Mouse (Mus musculus) cerebellum, adult 2 months (tissue): ENCODE data around the gene Scfd2. TPM values are rescaled to one million over a fixed set of nuclear protein-coding genes. Genes with fewer than 3 reads are reported as not detected.

Source experiments
- DNase-seq, 2 experiments: peaks; one replicate each; pipeline ENCODE4 v3.0.0; 2021
- H3K27ac ChIP-seq: fragments of 200-500 bp; 2 replicates; pipeline ENCODE4 v1.5.1; 2012; ENCODE audit warnings: low read length, control low read depth, inconsistent platforms; ENCODE audit not compliant: insufficient read depth
- H3K27me3 ChIP-seq: fragments of 200-500 bp; 2 replicates; pipeline ENCODE4 v1.6.1; 2012; ENCODE audit warnings: inconsistent platforms, mild to moderate bottlenecking, low read length, moderate library complexity; ENCODE audit not compliant: control insufficient read depth, insufficient read depth
- H3K4me1 ChIP-seq: fragments of 200-500 bp; 2 replicates; pipeline ENCODE4 v1.6.1; 2011; ENCODE audit warnings: low read length; ENCODE audit not compliant: control insufficient read depth, insufficient read depth
- H3K4me3 ChIP-seq: fragments of 200-500 bp; replicated peaks from 2 replicates; pipeline ENCODE3; 2011; ENCODE audit warnings: mild to moderate bottlenecking, low read depth, low read length, control low read depth; ENCODE audit not compliant: insufficient read depth
- CTCF ChIP-seq: fragments of 200-500 bp; IDR thresholded peaks from 2 replicates; pipeline ENCODE4 v1.5.1; 2011; ENCODE audit warnings: low read depth, mild to moderate bottlenecking, control low read depth, low read length, moderate library complexity, borderline replicate concordance; ENCODE audit not compliant: insufficient read depth
- POLR2A ChIP-seq: fragments of 200-500 bp; IDR thresholded peaks from 2 replicates; pipeline ENCODE4 v1.6.1; 2011; ENCODE audit warnings: low read length, control low read depth, borderline replicate concordance; ENCODE audit not compliant: insufficient read depth
- WGBS: fragments of 180-500 bp; shearing (Covaris S2); methylation state at CpG from one replicate; pipeline ENCODE4 v1.1.7; 2018; 5-methylcytosine and 5-hydroxymethylcytosine counted together
- polyA plus RNA-seq: library from polyadenylated mRNA; depleted of rRNA; stranded (reverse); fragments of >200 nt; gene quantifications from 2 replicates; pipeline ENCODE4 v1.2.3, GENCODE M21; 2012

The Scfd2 gene
- polyA plus RNA-seq, 1 experiment, result 17.7 TPM

GRCm38 (mm10) chr5:74205509-74205908 lies 326.1 kb downstream of the Scfd2 start:
- WGBS, result 74% methylated on average over 8 of the region's 8 CpGs
- no peak for DNase-seq
- TF ChIP-seq CTCF, result no peak
- no peak for TF ChIP-seq POLR2A
- H3K27me3 ChIP-seq, result no peaks in the 10 kb centered on the region
- no peak overlapping the region for H3K27ac ChIP-seq
- H3K4me1 ChIP-seq, result peaks cover 11% of the 10 kb centered on the region
- no peak overlapping the region for H3K4me3 ChIP-seq

- WGBS, result 43% methylated on average over 5 of the region's 5 CpGs
- Histone ChIP-seq H3K4me1 (peaks cover 7% of the 10 kb centered on the region), H3K4me3 (no peak overlapping the region), H3K27ac (no peak overlapping the region), H3K27me3 (no peaks in the 10 kb centered on the region)
- no peak for TF ChIP-seq CTCF
- no peak for TF ChIP-seq POLR2A
- DNase-seq, result no peak
Observed at GRCm38 (mm10) chr5:74204465-74204864, 327.1 kb downstream of the Scfd2 start.

- TF ChIP-seq CTCF (no peak), POLR2A (no peak)
- Histone ChIP-seq H3K4me1 (peaks cover 7% of the 10 kb centered on the region), H3K4me3 (no peak overlapping the region), H3K27ac (no peak overlapping the region), H3K27me3 (no peaks in the 10 kb centered on the region)
- WGBS, result 72% methylated on average over 4 of the region's 4 CpGs
- DNase-seq, result no peak
Observed at GRCm38 (mm10) chr5:74202515-74202914, 329.0 kb downstream of the Scfd2 start.

- H3K27ac ChIP-seq, result no peak overlapping the region
- H3K27me3 ChIP-seq, result no peaks in the 10 kb centered on the region
- 55% methylated on average over 10 of the region's 10 CpGs for WGBS
- no peak overlapping the region for H3K4me3 ChIP-seq
- peaks cover 7% of the 10 kb centered on the region for H3K4me1 ChIP-seq
- no peak for DNase-seq
- no peak for TF ChIP-seq CTCF
- no peak for TF ChIP-seq POLR2A
Observed at GRCm38 (mm10) chr5:74201570-74202357, 329.8 kb downstream of the Scfd2 start.

- TF ChIP-seq POLR2A (no peak), CTCF (no peak)
- Histone ChIP-seq H3K4me3 (no peak overlapping the region), H3K4me1 (peaks cover 7% of the 10 kb centered on the region), H3K27ac (no peak overlapping the region), H3K27me3 (no peaks in the 10 kb centered on the region)
- DNase-seq, result no peak
- WGBS, result 93% methylated on average over 8 of the region's 8 CpGs
Observed at GRCm38 (mm10) chr5:74200481-74200880, 331.1 kb downstream of the Scfd2 start.

- no peak overlapping the region for H3K4me3 ChIP-seq
- peaks cover 7% of the 10 kb centered on the region for H3K4me1 ChIP-seq
- no peaks in the 10 kb centered on the region for H3K27me3 ChIP-seq
- TF ChIP-seq POLR2A (no peak), CTCF (no peak)
- H3K27ac ChIP-seq, result no peak overlapping the region
- 81% methylated on average over 13 of the region's 13 CpGs for WGBS
- DNase-seq, result no peak
Observed at GRCm38 (mm10) chr5:74199793-74200192, 331.8 kb downstream of the Scfd2 start.

GRCm38 (mm10) chr5:74198446-74198845 lies 333.1 kb downstream of the Scfd2 start:
- 53% methylated on average over 11 of the region's 11 CpGs for WGBS

GRCm38 (mm10) chr5:74197541-74198330 lies 333.8 kb downstream of the Scfd2 start:
- peaks cover 7% of the 10 kb centered on the region for H3K4me1 ChIP-seq
- 65% methylated on average over 22 of the region's 22 CpGs for WGBS
- TF ChIP-seq CTCF, result no peak
- no peak for TF ChIP-seq POLR2A
- DNase-seq, result no peak
- no peak overlapping the region for H3K4me3 ChIP-seq
- H3K27me3 ChIP-seq, result no peaks in the 10 kb centered on the region
- no peak overlapping the region for H3K27ac ChIP-seq

More at GRCm38 (mm10) chr5:74198446-74198845, 333.1 kb downstream of the Scfd2 start:
- peaks cover 7% of the 10 kb centered on the region for H3K4me1 ChIP-seq
- TF ChIP-seq CTCF (no peak), POLR2A (no peak)
- DNase-seq, result no peak
- H3K27ac ChIP-seq, result no peak overlapping the region
- H3K27me3 ChIP-seq, result no peaks in the 10 kb centered on the region
- H3K4me3 ChIP-seq, result no peak overlapping the region
